Mouse (Mus musculus) MEL (cell line): Measurements from ENCODE around the gene Ambp. TPM values are rescaled to one million over a fixed set of nuclear protein-coding genes. Genes with fewer than 3 reads are reported as not detected.

ENCODE experiments used
- DNase-seq: peaks from one replicate; pipeline ENCODE4 v3.0.0; 2011; ENCODE audit warnings: low read depth, low spot score
- H3K27ac ChIP-seq: 2 replicates; pipeline ENCODE4 v1.5.1; 2012; ENCODE audit warnings: low read depth, mild to moderate bottlenecking, control low read depth, low read length, moderate library complexity; ENCODE audit not compliant: control insufficient read depth
- H3K27me3 ChIP-seq, 2 experiments: fragments of 150-350 bp in 1 of 2; sonication (generic) in 1 of 2; 2 replicates each; pipeline ENCODE4 v1.6.1; 2012; ENCODE audit warnings: low read length in 2 of 2, mild to moderate bottlenecking in 2 of 2, improper control_type of control experiment in 1 of 2, moderate library complexity in 1 of 2; ENCODE audit not compliant: insufficient read depth in 2 of 2, control insufficient read depth in 1 of 2
- H3K36me3 ChIP-seq, 2 experiments: 2 replicates each; pipeline ENCODE4 v1.6.1; 2012 to 2014; ENCODE audit warnings: low read length in 2 of 2, improper control_type of control experiment in 1 of 2, inconsistent platforms in 1 of 2, mild to moderate bottlenecking in 1 of 2; ENCODE audit not compliant: insufficient read depth in 2 of 2, control insufficient read depth in 1 of 2
- H3K4me1 ChIP-seq, 2 experiments: fragments of 150-350 bp in 1 of 2; sonication (generic) in 1 of 2; 2 replicates each; pipeline ENCODE4 v1.6.1; 2012; ENCODE audit warnings: low read length in 2 of 2, improper control_type of control experiment in 1 of 2, mild to moderate bottlenecking in 1 of 2; ENCODE audit not compliant: insufficient read depth in 2 of 2, control insufficient read depth in 1 of 2
- H3K4me3 ChIP-seq, 2 experiments: fragments of 150-350 bp in 1 of 2; sonication (generic) in 1 of 2; 2 replicates each; pipeline ENCODE4 v1.5.1; 2012; ENCODE audit warnings: low read depth in 2 of 2, low read length in 2 of 2, mild to moderate bottlenecking in 2 of 2, moderate library complexity in 2 of 2, control low read depth in 1 of 2, improper control_type of control experiment in 1 of 2; ENCODE audit not compliant: control insufficient read depth in 1 of 2, insufficient read depth in 1 of 2
- H3K79me2 ChIP-seq: 2 replicates; pipeline ENCODE4 v1.6.1; 2012; ENCODE audit warnings: mild to moderate bottlenecking, low read length, moderate library complexity; ENCODE audit not compliant: control insufficient read depth, poor library complexity, insufficient read depth
- H3K9ac ChIP-seq: 2 replicates; pipeline ENCODE4 v1.6.1; 2012; ENCODE audit warnings: low read depth, mild to moderate bottlenecking, control low read depth, low read length, moderate library complexity; ENCODE audit not compliant: control insufficient read depth, poor library complexity, severe bottlenecking
- H3K9me3 ChIP-seq: fragments of 150-350 bp; sonication (generic); replicated peaks from 2 replicates; pipeline ENCODE4 v1.6.1; 2012; ENCODE audit warnings: mild to moderate bottlenecking, low read length, improper control_type of control experiment, moderate library complexity; ENCODE audit not compliant: insufficient read depth
- CTCF ChIP-seq, 3 experiments: IDR thresholded peaks in 2 of 3; conservative IDR thresholded peaks in 1 of 3; 2 replicates each; pipeline ENCODE4 v1.5.1; 2011 to 2012; ENCODE audit warnings: low read length in 3 of 3, low read depth in 2 of 3, mild to moderate bottlenecking in 2 of 3, improper control_type of control experiment in 1 of 3, inconsistent platforms in 1 of 3, mixed read lengths in 1 of 3, moderate library complexity in 1 of 3; ENCODE audit not compliant: control insufficient read depth in 1 of 3, insufficient read depth in 1 of 3, poor library complexity in 1 of 3, severe bottlenecking in 1 of 3
- EP300 ChIP-seq, 2 experiments: IDR thresholded peaks; 2 replicates each; pipeline ENCODE4 v1.6.1; 2011; ENCODE audit warnings: improper control_type of control experiment in 2 of 2, low read length in 2 of 2, low read depth in 1 of 2, mild to moderate bottlenecking in 1 of 2
- JUND ChIP-seq: IDR thresholded peaks from 2 replicates; pipeline ENCODE4 v1.6.1; 2011; ENCODE audit warnings: low read depth, mild to moderate bottlenecking, improper control_type of control experiment, low read length
- MAZ ChIP-seq: IDR thresholded peaks from 2 replicates; pipeline ENCODE4 v1.6.1; 2012; ENCODE audit warnings: low read depth, mild to moderate bottlenecking, inconsistent platforms, low read length, improper control_type of control experiment
- MEF2A ChIP-seq: IDR thresholded peaks from 2 replicates; pipeline ENCODE4 v1.6.1; 2014; ENCODE audit warnings: low read depth, mild to moderate bottlenecking, inconsistent platforms, low read length, improper control_type of control experiment; ENCODE audit not compliant: poor library complexity, insufficient replicate concordance, severe bottlenecking; ENCODE audit errors: extremely low read depth
- MXI1 ChIP-seq: IDR thresholded peaks from 2 replicates; pipeline ENCODE4 v1.6.1; 2011; ENCODE audit warnings: mild to moderate bottlenecking, low read depth, low read length, improper control_type of control experiment
- POLR2AphosphoS2 ChIP-seq: IDR thresholded peaks from 2 replicates; pipeline ENCODE4 v1.6.1; 2011; ENCODE audit warnings: low read length, improper control_type of control experiment
- RAD21 ChIP-seq: IDR thresholded peaks from 2 replicates; pipeline ENCODE4 v1.6.1; 2011; ENCODE audit warnings: mild to moderate bottlenecking, low read depth, low read length, improper control_type of control experiment
- SIN3A ChIP-seq: IDR thresholded peaks from 2 replicates; pipeline ENCODE4 v1.6.1; 2012; ENCODE audit warnings: low read length, improper control_type of control experiment, inconsistent platforms
- SMC3 ChIP-seq: IDR thresholded peaks from 2 replicates; pipeline ENCODE4 v1.6.1; 2011; ENCODE audit warnings: low read depth, low read length, improper control_type of control experiment
- TAL1 ChIP-seq: IDR thresholded peaks from 2 replicates; pipeline ENCODE4 v1.6.1; 2012; ENCODE audit warnings: mild to moderate bottlenecking, inconsistent platforms, low read length, moderate library complexity, mixed read lengths
- UBTF ChIP-seq: IDR thresholded peaks from 2 replicates; pipeline ENCODE4 v1.6.1; 2012; ENCODE audit warnings: low read depth, mild to moderate bottlenecking, inconsistent platforms, low read length, improper control_type of control experiment, moderate library complexity, borderline replicate concordance; ENCODE audit not compliant: insufficient read depth
- USF1 ChIP-seq: IDR thresholded peaks from 2 replicates; pipeline ENCODE4 v1.6.1; 2014; ENCODE audit warnings: low read depth, mild to moderate bottlenecking, inconsistent platforms, low read length, improper control_type of control experiment, moderate library complexity
- ZMIZ1 ChIP-seq: IDR thresholded peaks from 2 replicates; pipeline ENCODE4 v1.6.1; 2012; ENCODE audit warnings: low read depth, mild to moderate bottlenecking, inconsistent platforms, low read length, improper control_type of control experiment, moderate library complexity
- ZNF384 ChIP-seq: IDR thresholded peaks from 2 replicates; pipeline ENCODE4 v1.6.1; 2012; ENCODE audit warnings: low read depth, mild to moderate bottlenecking, inconsistent platforms, low read length, improper control_type of control experiment
- polyA plus RNA-seq, 2 experiments: library from polyadenylated mRNA; stranded (reverse) in 1 of 2; unstranded in 1 of 2; fragments of >175 nt in 1 of 2; fragments of >200 nt in 1 of 2; gene quantifications; 2 replicates each; pipeline versions ENCODE4 v1.2.1 to v1.2.4; 2012; ENCODE audit warnings: low replicate concordance in 2 of 2, low read depth in 1 of 2; ENCODE audit not compliant: insufficient read length in 2 of 2, insufficient read depth in 1 of 2, missing spikeins in 1 of 2
- total RNA-seq: library from RNA; depleted of rRNA; stranded (reverse); fragments of 300-350 nt; gene quantifications from 2 replicates; pipeline ENCODE4 v1.2.3, GENCODE M21; 2012

Gene Ambp
- total and polyA plus RNA-seq, 3 experiments: not detected

DNA sequence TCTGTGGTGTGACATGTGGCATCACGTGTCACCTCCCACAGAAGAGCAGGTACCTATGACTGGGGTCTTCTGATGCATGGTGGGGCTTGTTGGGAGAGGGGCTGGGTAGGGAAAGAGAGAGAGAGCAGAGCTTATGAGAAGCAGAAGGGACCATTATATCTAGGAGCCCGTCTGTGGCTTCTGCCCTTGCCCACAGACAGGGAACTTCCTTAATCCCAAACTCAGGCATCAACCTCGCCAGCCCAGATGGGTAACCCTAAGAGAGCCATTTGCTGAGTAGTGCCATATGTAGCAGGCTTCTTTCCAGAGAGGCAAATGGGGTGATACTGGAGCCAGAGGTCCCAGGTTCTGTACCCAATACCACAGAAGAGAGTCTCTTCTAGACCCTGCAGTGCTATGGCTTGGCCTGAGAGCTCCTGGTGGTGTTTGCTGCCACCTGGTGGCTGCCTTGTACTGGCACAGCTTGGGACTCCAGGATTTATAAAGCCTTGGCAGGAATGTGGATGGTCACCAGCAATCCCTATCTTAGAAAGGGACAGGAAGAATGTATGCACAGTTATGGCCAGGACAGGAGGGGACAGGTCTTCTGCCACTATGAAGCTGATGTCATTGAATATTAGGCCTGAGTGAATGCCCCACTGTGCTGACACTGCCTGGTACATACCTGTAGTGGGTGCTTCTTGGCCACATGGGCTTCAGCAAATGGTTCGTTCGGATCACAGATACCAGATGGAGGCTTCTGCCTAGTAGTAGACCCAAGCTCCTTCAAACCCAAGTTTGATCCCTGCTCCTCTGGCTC lies 35.8 kb downstream of the Ambp start:
- Histone ChIP-seq H3K4me3 (no peak overlapping the region), H3K27me3 (no peaks in the 10 kb centered on the region), H3K27ac (no peak overlapping the region), H3K9ac (no peak overlapping the region), H3K36me3 (no peaks in the 10 kb centered on the region), H3K9me3 (no peaks in the 10 kb centered on the region)
- peak; percentile 18 for DNase-seq
- TF ChIP-seq MXI1 (no peak), RAD21 (peak; percentile 14), TAL1 (no peak), ZMIZ1 (no peak), CTCF (IDR thresholded peaks at IDR 0.05 in 2 of 3, conservative IDR thresholded peaks at IDR 0.05 in 1 of 3; ENCODE audit: control insufficient read depth in 1 of 3, insufficient read depth in 1 of 3, low read depth in 2 of 3, low read length in 3 of 3, poor library complexity in 1 of 3, severe bottlenecking in 1 of 3) (peak in 2 of 3 experiments; percentile 31 to 62; a peak in 4 of 6 replicates)
- TF ChIP-seq, all 39 proteins: peak for 2
- Histone ChIP-seq H3K79me2 (no peaks in the 10 kb centered on the region), H3K4me1 (no peaks in the 10 kb centered on the region)

- no peaks in the 10 kb centered on the region for H3K27me3 ChIP-seq
- H3K9ac ChIP-seq: no peak overlapping the region
- no peaks in the 10 kb centered on the region for H3K36me3 ChIP-seq
- TF ChIP-seq UBTF (no peak), SMC3 (no peak), USF1 (no peak), POLR2AphosphoS2 (no peak), MEF2A (no peak), ZNF384 (no peak), MXI1 (no peak), SIN3A (no peak), MAZ (no peak), EP300 (IDR thresholded peaks at IDR 0.05; ENCODE audit: low read depth in 1 of 2, low read length in 2 of 2) (no peak), JUND (no peak), ZMIZ1 (no peak), CTCF (IDR thresholded peaks at IDR 0.05 in 2 of 3, conservative IDR thresholded peaks at IDR 0.05 in 1 of 3; ENCODE audit: control insufficient read depth in 1 of 3, insufficient read depth in 1 of 3, low read depth in 2 of 3, low read length in 3 of 3, poor library complexity in 1 of 3, severe bottlenecking in 1 of 3) (no peak)
- no peak for DNase-seq
- H3K27ac ChIP-seq: no peak overlapping the region
- no peak overlapping the region for H3K4me3 ChIP-seq
- no peaks in the 10 kb centered on the region for H3K4me1 ChIP-seq
- H3K79me2 ChIP-seq: no peaks in the 10 kb centered on the region
- H3K9me3 ChIP-seq: no peaks in the 10 kb centered on the region
Measured at GRCm38 (mm10) chr4:63105651-63106050, 48.9 kb downstream of the Ambp start.
